Mouse (Mus musculus): ENCODE measurements around the gene Ifnar2. TPM values are rescaled to one million over a fixed set of nuclear protein-coding genes. Genes with fewer than 3 reads are reported as not detected.

Gene Ifnar2
- total and polyA plus RNA-seq, 3 experiments: 33.1 to 34.9 (median 34.5) TPM

DNA sequence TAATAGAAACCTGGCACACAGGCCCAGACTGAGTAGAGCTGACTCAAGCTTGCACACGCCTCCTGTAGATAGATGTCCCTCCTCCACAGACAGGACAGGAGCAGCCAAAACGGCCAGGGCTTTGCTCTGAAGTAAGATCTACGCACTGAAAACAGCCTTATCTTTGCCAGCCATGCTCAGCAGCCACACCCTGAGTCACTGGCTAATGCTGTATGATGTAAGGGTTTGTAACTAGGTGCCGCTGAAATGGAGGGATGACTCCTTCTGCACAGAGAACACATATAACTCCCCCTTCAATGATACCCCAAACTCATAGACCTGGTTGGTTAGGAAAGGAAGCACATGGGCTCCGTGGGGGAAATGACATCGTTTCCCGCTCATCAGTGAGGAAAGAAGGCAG, 19.8 kb upstream of the Ifnar2 start:
- Histone ChIP-seq H3K27me3 (replicated peaks) (peaks cover 50% of the 10 kb centered on the region), H3K4me2 (ENCODE audit: insufficient read depth, low read depth, poor library complexity, severe bottlenecking) (no peak overlapping the region), H3K79me2 (replicated peaks; ENCODE audit: control insufficient read depth, extremely low read depth, insufficient read depth, poor library complexity, severe bottlenecking) (no peaks in the 10 kb centered on the region), H3K4me3 (replicated peaks in 1 of 3; ENCODE audit: low read depth in 2 of 3, low read length in 2 of 3, poor library complexity in 1 of 3) (no peak overlapping the region), H3K36me3 (replicated peaks in 1 of 2; ENCODE audit: control insufficient read depth in 1 of 2, insufficient read depth in 1 of 2, low read length in 1 of 2) (no peaks in the 10 kb centered on the region), H3K9me3 (replicated peaks; ENCODE audit: low read length) (no peaks in the 10 kb centered on the region), H3K9ac (ENCODE audit: insufficient read depth, low read depth) (no peak overlapping the region), H3K4me1 (ENCODE audit: control insufficient read depth in 1 of 2, insufficient read depth in 2 of 2) (peaks cover 21 to 37% of the 10 kb centered on the region in 2 experiments), H3K27ac (ENCODE audit: insufficient read depth, low read depth) (no peak overlapping the region)
- TF ChIP-seq CTCF (conservative IDR thresholded peaks at IDR 0.05 in 1 of 2, IDR thresholded peaks at IDR 0.05 in 1 of 2; ENCODE audit: low read depth in 2 of 2, low read length in 2 of 2): no peak
- TF ChIP-seq RAD21 (IDR thresholded peaks at IDR 0.05; ENCODE audit: low read depth, low read length): no peak
- TF ChIP-seq UBTF (IDR thresholded peaks at IDR 0.05; ENCODE audit: low read depth, low read length): no peak
- TF ChIP-seq MAX (IDR thresholded peaks at IDR 0.05; ENCODE audit: low read length): no peak
- no peak for TF ChIP-seq MAZ (IDR thresholded peaks at IDR 0.05; ENCODE audit: low read depth, low read length)
- no peak for TF ChIP-seq SMC3 (IDR thresholded peaks at IDR 0.05; ENCODE audit: low read depth, low read length)
- no peak for TF ChIP-seq HCFC1 (IDR thresholded peaks at IDR 0.05; ENCODE audit: low read depth, low read length)
- TF ChIP-seq MAFK (IDR thresholded peaks at IDR 0.05; ENCODE audit: insufficient replicate concordance, low read length): no peak
- no peak for TF ChIP-seq USF2 (conservative IDR thresholded peaks at IDR 0.05; ENCODE audit: low read depth, low read length)
- no peak for TF ChIP-seq MEF2A (IDR thresholded peaks at IDR 0.05; ENCODE audit: borderline replicate concordance, low read depth, low read length)
- no peak for TF ChIP-seq MXI1 (IDR thresholded peaks at IDR 0.05; ENCODE audit: low read depth, low read length)
- no peak for TF ChIP-seq ELF1 (IDR thresholded peaks at IDR 0.05; ENCODE audit: low read depth, low read length)
- no peak for TF ChIP-seq ETS1 (conservative IDR thresholded peaks at IDR 0.05; ENCODE audit: low read depth, low read length)
- no peak for TF ChIP-seq CHD2 (IDR thresholded peaks at IDR 0.05; ENCODE audit: low read length)
- no peak for DNase-seq (ENCODE audit: extremely low read depth)
- in situ Hi-C loops (cut with MboI; ENCODE audit: low pct_ligation_motif_present, low pct_unique_long_range_greater_than_20kb, low sequenced_read_pairs) (loop anchor here (5.0 to 25.0 kb wide), 3 partner anchors 270 to 935 kb away; partner anchors contain the start of gene Kcne2), dilution Hi-C loops (cut with MboI; ENCODE audit: extremely low pct_ligation_motif_present, extremely low pct_unique_long_range_greater_than_20kb, low sequenced_read_pairs) (no loop called here)

DNA sequence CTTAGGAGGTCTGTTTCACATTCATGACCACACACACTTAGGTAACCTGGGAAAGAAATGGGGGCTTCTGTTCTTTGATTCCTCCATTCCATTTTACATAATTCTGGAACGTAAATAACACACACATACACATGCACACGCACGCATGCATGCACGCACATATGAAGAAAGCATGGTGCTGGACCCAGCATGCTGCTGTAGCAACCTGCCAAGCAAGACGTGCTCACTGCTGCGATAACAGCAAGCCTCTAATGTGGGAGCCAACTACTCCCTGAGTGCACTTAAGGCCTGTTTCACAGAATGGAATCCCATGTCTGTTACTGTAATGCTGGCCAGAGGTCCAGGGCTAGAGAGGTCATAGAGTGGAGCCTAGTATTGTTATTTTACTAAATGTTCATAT, 19.4 kb upstream of the Ifnar2 start:
- no peak for DNase-seq (ENCODE audit: extremely low read depth)
- no peak overlapping the region for H3K27ac ChIP-seq (ENCODE audit: insufficient read depth, low read depth)
- H3K27me3 ChIP-seq (replicated peaks): peaks cover 46% of the 10 kb centered on the region
- no peaks in the 10 kb centered on the region for H3K36me3 ChIP-seq (replicated peaks in 1 of 2; ENCODE audit: control insufficient read depth in 1 of 2, insufficient read depth in 1 of 2, low read length in 1 of 2)
- in situ Hi-C loops (cut with MboI; ENCODE audit: low pct_ligation_motif_present, low pct_unique_long_range_greater_than_20kb, low sequenced_read_pairs): loop anchor here (5.0 to 25.0 kb wide), 3 partner anchors 271 to 934 kb away; partner anchors contain the start of gene Kcne2
- H3K79me2 ChIP-seq (replicated peaks; ENCODE audit: control insufficient read depth, extremely low read depth, insufficient read depth, poor library complexity, severe bottlenecking): no peaks in the 10 kb centered on the region
- H3K4me1 ChIP-seq (ENCODE audit: control insufficient read depth in 1 of 2, insufficient read depth in 2 of 2): peaks cover 18 to 32% of the 10 kb centered on the region in 2 experiments
- no peak overlapping the region for H3K9ac ChIP-seq (ENCODE audit: insufficient read depth, low read depth)
- H3K4me2 ChIP-seq (ENCODE audit: insufficient read depth, low read depth, poor library complexity, severe bottlenecking): no peak overlapping the region
- dilution Hi-C loops (cut with MboI; ENCODE audit: extremely low pct_ligation_motif_present, extremely low pct_unique_long_range_greater_than_20kb, low sequenced_read_pairs): no loop called here
- TF ChIP-seq UBTF (IDR thresholded peaks at IDR 0.05; ENCODE audit: low read depth, low read length): no peak
- TF ChIP-seq NELFE (IDR thresholded peaks at IDR 0.05; ENCODE audit: low read depth, low read length): no peak
- TF ChIP-seq SIN3A (IDR thresholded peaks at IDR 0.05; ENCODE audit: low read length): no peak
- TF ChIP-seq ZMIZ1 (IDR thresholded peaks at IDR 0.05; ENCODE audit: low read depth, low read length): no peak
- TF ChIP-seq MEF2A (IDR thresholded peaks at IDR 0.05; ENCODE audit: borderline replicate concordance, low read depth, low read length): no peak
- TF ChIP-seq JUN (IDR thresholded peaks at IDR 0.05; ENCODE audit: insufficient read depth, low read depth, low read length): no peak
- TF ChIP-seq IRF4 (IDR thresholded peaks at IDR 0.05; ENCODE audit: low read depth, low read length): no peak
- no peak for TF ChIP-seq ETS1 (conservative IDR thresholded peaks at IDR 0.05; ENCODE audit: low read depth, low read length)
- no peak for TF ChIP-seq MAFK (IDR thresholded peaks at IDR 0.05; ENCODE audit: insufficient replicate concordance, low read length)
- no peak for TF ChIP-seq MAX (IDR thresholded peaks at IDR 0.05; ENCODE audit: low read length)
- TF ChIP-seq GABPA (IDR thresholded peaks at IDR 0.05; ENCODE audit: insufficient replicate concordance, low read depth, low read length): no peak
- no peak for TF ChIP-seq MYC (IDR thresholded peaks at IDR 0.05; ENCODE audit: low read depth, low read length)
- no peak overlapping the region for H3K4me3 ChIP-seq (replicated peaks in 1 of 3; ENCODE audit: low read depth in 2 of 3, low read length in 2 of 3, poor library complexity in 1 of 3)
- no peaks in the 10 kb centered on the region for H3K9me3 ChIP-seq (replicated peaks; ENCODE audit: low read length)
